Mouse (Mus musculus) spleen, adult 2 months (tissue): Measurements from ENCODE around the gene Rpl3.

Source experiments
- CTCF ChIP-seq: fragments of 200-500 bp; IDR thresholded peaks from 2 replicates; pipeline ENCODE4 v1.5.1; 2011; ENCODE audit warnings: mild to moderate bottlenecking, inconsistent platforms; ENCODE audit not compliant: insufficient read depth, insufficient read length, insufficient replicate concordance; ENCODE audit errors: extremely low read depth
- POLR2A ChIP-seq: fragments of 200-500 bp; IDR thresholded peaks from 2 replicates; pipeline ENCODE4 v1.6.1; 2011; ENCODE audit warnings: low read depth, low read length, inconsistent platforms

GRCm38 (mm10) chr15:80097999-80098461 is 6.4 kb upstream of the Rpl3 start:
- no peak for TF ChIP-seq POLR2A
- no peak for TF ChIP-seq CTCF
